Mouse (Mus musculus): ENCODE results near the gene 4930519G04Rik. TPM values are rescaled to one million over a fixed set of nuclear protein-coding genes. Genes with fewer than 3 reads are reported as not detected.

The 4930519G04Rik gene
- polyA plus RNA-seq, 1 experiment from 2014 or later, result not detected

Small RNA genes lying within 50 kb of the gene (microRNA-seq; reads per million reads assigned to microRNA genes)
- 4.5 reads per million, percentile 17 among the genes with 10 or more reads in this experiment for gene Mir6240

Other genes with a start within 250 kb of the 4930519G04Rik start
- gene Trpv4, start 195.2 kb upstream of the 4930519G04Rik start, polyA plus RNA-seq (2015; fragmentation: Nextera tagmentation; extraction: Ambion mirVana), result 1.4 and 1.6 TPM in 2 replicates
- 39.2 and 69.0 TPM in 2 replicates for gene Gltp, start 162.7 kb upstream of the 4930519G04Rik start, polyA plus RNA-seq (2015; fragmentation: Nextera tagmentation; extraction: Ambion mirVana)
- gene Tchp, start 145.9 kb upstream of the 4930519G04Rik start, polyA plus RNA-seq (2015; fragmentation: Nextera tagmentation; extraction: Ambion mirVana), result 14.1 and 15.6 TPM in 2 replicates
- 30.3 and 41.1 TPM in 2 replicates for gene Ankrd13a, start 79.0 kb upstream of the 4930519G04Rik start, polyA plus RNA-seq (2015; fragmentation: Nextera tagmentation; extraction: Ambion mirVana)
- gene Git2, start 78.1 kb upstream of the 4930519G04Rik start, polyA plus RNA-seq (2015; fragmentation: Nextera tagmentation; extraction: Ambion mirVana), result 47.7 and 53.4 TPM in 2 replicates
- 254 and 302 TPM in 2 replicates for gene 1500011B03Rik, start 30.2 kb upstream of the 4930519G04Rik start, polyA plus RNA-seq (2015; fragmentation: Nextera tagmentation; extraction: Ambion mirVana)
- gene Gm9936, start 5.0 kb downstream of the 4930519G04Rik start, polyA plus RNA-seq (2015; fragmentation: Nextera tagmentation; extraction: Ambion mirVana), result 2.0 and 2.1 TPM in 2 replicates
- gene Oasl2, start 43.3 kb downstream of the 4930519G04Rik start, polyA plus RNA-seq (2015; fragmentation: Nextera tagmentation; extraction: Ambion mirVana), result 4.2 and 22.0 TPM in 2 replicates
- 0.79 and 1.2 TPM in 2 replicates for gene Oasl1, start 69.6 kb downstream of the 4930519G04Rik start, polyA plus RNA-seq (2015; fragmentation: Nextera tagmentation; extraction: Ambion mirVana)
- gene 2210016L21Rik, start 88.5 kb downstream of the 4930519G04Rik start, polyA plus RNA-seq (2015; fragmentation: Nextera tagmentation; extraction: Ambion mirVana), result 138 and 147 TPM in 2 replicates
- gene Hnf1a, start 117.4 kb downstream of the 4930519G04Rik start, polyA plus RNA-seq (2015; fragmentation: Nextera tagmentation; extraction: Ambion mirVana), result 0.05 and 1.6 TPM in 2 replicates
- 18.2 and 30.9 TPM in 2 replicates for gene Sppl3, start 157.5 kb downstream of the 4930519G04Rik start, polyA plus RNA-seq (2015; fragmentation: Nextera tagmentation; extraction: Ambion mirVana)
- 36.7 and 40.5 TPM in 2 replicates for gene Gm10401, start 244.6 kb downstream of the 4930519G04Rik start, polyA plus RNA-seq (2015; fragmentation: Nextera tagmentation; extraction: Ambion mirVana)